Mouse (Mus musculus) heart, embryonic 16.5 days (tissue): ENCODE results near the gene Zfp536. TPM values are rescaled to one million over a fixed set of nuclear protein-coding genes. Genes with fewer than 3 reads are reported as not detected.

Experiments used
- ATAC-seq: fragments of 200-750 bp; cut with Nextera tagmentation; replicated peaks from 2 replicates; pipeline ENCODE4 v1.8.0; 2017; ENCODE audit warnings: moderate number of reproducible peaks; ENCODE audit not compliant: insufficient read depth, low FRiP score; ENCODE audit errors: extremely low read depth
- H3K27ac ChIP-seq: fragments of 300-500 bp; sonication (generic); 2 replicates; pipeline ENCODE4 v1.5.1; 2014; ENCODE audit warnings: mild to moderate bottlenecking, low read length, control low read depth, moderate library complexity
- H3K27me3 ChIP-seq: fragments of 300-500 bp; sonication (generic); 2 replicates; pipeline ENCODE4 v1.6.1; 2014; ENCODE audit warnings: low read length, mixed read lengths; ENCODE audit not compliant: control insufficient read depth, insufficient read depth
- H3K36me3 ChIP-seq: fragments of 300-500 bp; sonication (generic); 2 replicates; pipeline ENCODE4 v1.6.1; 2014; ENCODE audit not compliant: control insufficient read depth, insufficient read depth
- H3K4me1 ChIP-seq: fragments of 300-500 bp; sonication (generic); 2 replicates; pipeline ENCODE4 v1.6.1; 2014; ENCODE audit warnings: low read length, mixed read lengths; ENCODE audit not compliant: control insufficient read depth, insufficient read depth
- H3K4me2 ChIP-seq: fragments of 300-500 bp; sonication (generic); 2 replicates; pipeline ENCODE4 v1.6.1; 2014; ENCODE audit warnings: low read depth, mild to moderate bottlenecking, control low read depth, low read length
- H3K4me3 ChIP-seq: fragments of 300-500 bp; sonication (generic); 2 replicates; pipeline ENCODE4 v1.5.1; 2014; ENCODE audit warnings: mild to moderate bottlenecking, control low read depth, low read length
- H3K9ac ChIP-seq: fragments of 300-500 bp; sonication (generic); 2 replicates; pipeline ENCODE4 v1.6.1; 2014; ENCODE audit warnings: low read length, control low read depth
- H3K9me3 ChIP-seq: fragments of 300-500 bp; sonication (generic); replicated peaks from 2 replicates; pipeline ENCODE4 v1.6.1; 2016; ENCODE audit warnings: low read length; ENCODE audit not compliant: control insufficient read depth
- WGBS: fragments of 180-500 bp; shearing (Covaris S2); extraction: QIAGEN DNeasy Blood & Tissue Kit; methylation state at CpG from one replicate; pipeline ENCODE4 v1.1.7; 2014; 5-methylcytosine and 5-hydroxymethylcytosine counted together
- polyA plus RNA-seq: library from polyadenylated mRNA; unstranded; fragments of >200 nt; fragmentation: Nextera tagmentation; extraction: Ambion mirVana; gene quantifications from 2 replicates; pipeline ENCODE4 v1.2.1, GENCODE M21; 2015

Zfp536 gene
- polyA plus RNA-seq, 1 experiment from 2014 or later: 4.7 TPM

DNA sequence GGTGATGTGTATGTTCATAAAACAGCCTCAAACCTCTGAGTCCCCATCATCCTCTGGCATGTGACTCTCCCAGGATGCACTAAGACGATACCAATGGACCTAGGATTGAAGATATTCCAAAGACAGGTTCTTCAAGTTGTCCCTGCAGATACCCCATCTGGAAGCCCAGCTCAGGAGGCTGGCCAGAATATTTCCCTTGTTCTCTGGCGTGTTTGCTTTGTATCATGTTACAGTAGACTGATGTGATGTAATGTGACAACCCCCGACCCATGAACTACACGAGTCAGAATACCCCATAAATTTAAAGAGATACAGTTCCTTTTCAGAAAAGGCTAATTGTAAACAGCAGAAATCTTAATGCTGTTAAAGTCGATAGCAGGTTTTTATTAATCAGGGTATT is 192.9 kb downstream of the Zfp536 start:
- no peak; the same call in 1 of the 2 replicates for ATAC-seq
- Histone ChIP-seq H3K4me1 (no peaks in the 10 kb centered on the region), H3K27me3 (no peaks in the 10 kb centered on the region), H3K36me3 (no peaks in the 10 kb centered on the region), H3K4me3 (no peak overlapping the region), H3K27ac (no peak overlapping the region), H3K9me3 (no peaks in the 10 kb centered on the region), H3K9ac (no peak overlapping the region), H3K4me2 (no peak overlapping the region)
- WGBS: 43% methylated on average over 5 of the region's 5 CpGs

DNA sequence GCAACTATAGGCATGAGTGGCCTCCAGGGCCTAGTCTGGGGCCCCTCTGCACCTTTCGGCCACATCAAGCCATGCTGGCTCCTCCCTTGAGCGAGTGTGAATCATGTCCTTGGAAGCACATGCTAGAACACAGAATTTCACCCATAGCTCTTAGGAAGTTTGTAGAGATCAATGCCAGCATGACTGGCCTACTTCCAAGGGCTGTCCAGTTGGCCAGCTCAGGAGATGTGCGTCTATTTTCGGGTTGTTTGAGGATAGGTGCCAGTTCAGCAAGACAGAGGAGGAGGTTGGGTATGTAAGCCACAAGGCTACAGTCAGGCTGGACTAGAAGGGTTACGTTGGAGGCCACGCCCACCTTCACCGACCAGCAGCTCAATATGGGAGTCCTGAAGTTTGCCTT is 201.4 kb downstream of the Zfp536 start:
- 82% methylated on average over 7 of the region's 7 CpGs for WGBS

DNA sequence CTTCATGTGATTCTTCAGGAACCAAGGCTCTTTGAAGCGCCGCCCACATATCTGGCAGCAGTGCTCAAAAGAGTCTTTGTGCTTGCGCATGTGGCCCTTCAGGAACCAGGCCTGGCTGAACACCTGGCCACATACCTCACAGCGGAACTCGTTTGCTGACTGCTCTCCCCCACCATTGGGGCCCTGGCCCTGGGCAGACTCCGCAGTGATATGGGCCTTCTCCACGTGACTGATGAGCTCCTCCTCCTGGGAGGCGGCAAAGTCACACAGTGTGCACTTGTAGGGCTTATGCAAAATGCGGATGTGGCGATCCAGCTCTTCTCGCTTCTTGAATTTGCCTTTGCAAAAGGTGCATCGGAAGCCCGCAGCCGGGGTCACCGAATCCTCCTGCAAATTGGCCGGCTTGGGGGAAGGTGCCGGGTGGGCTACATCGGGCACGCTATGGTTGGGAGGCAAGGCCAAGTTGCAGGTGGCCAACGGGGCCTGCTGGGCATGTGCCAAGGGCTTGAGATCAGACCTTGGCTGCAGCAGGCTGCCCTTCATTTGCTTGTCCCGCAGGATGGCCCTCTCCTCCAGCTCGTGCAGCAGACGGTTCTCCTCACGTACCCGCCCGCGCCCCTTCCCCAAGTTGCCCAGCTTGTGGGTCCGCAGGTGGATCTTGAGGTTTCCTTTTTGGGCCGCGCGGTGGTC is 204.5 kb downstream of the Zfp536 start:
- Histone ChIP-seq H3K9ac (no peak overlapping the region), H3K27me3 (no peaks in the 10 kb centered on the region), H3K36me3 (no peaks in the 10 kb centered on the region), H3K27ac (no peak overlapping the region), H3K4me1 (peaks cover 7% of the 10 kb centered on the region; the same call in 1 of the 2 replicates), H3K4me3 (no peak overlapping the region), H3K4me2 (peak overlapping the region; percentile 6; the same call in 1 of the 2 replicates), H3K9me3 (no peaks in the 10 kb centered on the region)
- 65% methylated on average over 31 of the region's 31 CpGs for WGBS
- ATAC-seq: no peak

More for the DNA sequence above, 201.4 kb downstream of the Zfp536 start:
- no peak overlapping the region for H3K9ac ChIP-seq
- H3K4me1 ChIP-seq: 0 out of 2 replicates have a peak, but pooled peaks cover 2% of the 10 kb centered on the region
- no peak overlapping the region for H3K27ac ChIP-seq
- H3K36me3 ChIP-seq: no peaks in the 10 kb centered on the region
- no peak overlapping the region for H3K4me2 ChIP-seq
- no peak for ATAC-seq
- no peak overlapping the region for H3K4me3 ChIP-seq
- H3K9me3 ChIP-seq: no peaks in the 10 kb centered on the region
- no peaks in the 10 kb centered on the region for H3K27me3 ChIP-seq

DNA sequence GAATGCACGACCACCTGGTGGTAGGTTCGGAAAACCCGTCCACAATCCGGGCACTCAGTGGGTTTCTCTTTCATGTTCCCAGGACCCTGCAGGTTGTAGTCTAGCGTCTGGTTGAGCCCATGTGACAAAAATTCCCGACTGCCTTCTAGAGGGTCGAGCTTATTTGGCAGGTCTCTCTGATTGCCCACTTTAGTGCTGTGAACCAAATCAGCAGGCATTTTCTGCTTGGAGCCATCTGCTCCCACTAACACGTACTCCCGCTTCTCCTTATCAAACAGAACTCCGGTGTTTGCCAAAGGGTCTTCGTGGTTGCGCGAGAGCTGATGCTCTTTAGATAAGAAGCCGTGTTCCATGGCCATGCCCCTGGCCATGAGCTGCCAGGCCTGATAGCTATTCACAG is 205.4 kb downstream of the Zfp536 start:
- H3K27ac ChIP-seq: no peak overlapping the region
- no peak for ATAC-seq
- WGBS: 62% methylated on average over 14 of the region's 14 CpGs

DNA sequence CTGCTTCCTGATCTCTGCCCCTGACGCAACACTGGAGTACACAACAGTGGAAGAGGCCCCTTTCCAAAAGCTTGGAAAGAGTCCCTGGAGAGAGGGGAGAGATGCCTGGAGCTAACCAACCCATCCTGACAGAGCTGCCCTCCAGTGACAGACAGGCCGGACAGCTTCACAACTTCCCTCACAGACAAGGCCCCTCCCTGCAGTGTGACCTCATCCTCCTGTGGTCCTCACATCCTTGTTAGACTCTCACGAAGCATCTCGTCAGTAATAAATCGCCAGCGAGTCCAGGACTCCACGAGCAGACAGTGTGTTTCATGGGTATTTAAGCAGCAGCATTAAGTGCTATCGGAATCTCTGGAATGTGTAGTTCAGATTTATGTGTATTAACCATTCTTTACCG is 207.4 kb downstream of the Zfp536 start:
- Histone ChIP-seq H3K4me3 (no peak overlapping the region), H3K36me3 (no peaks in the 10 kb centered on the region), H3K27me3 (no peaks in the 10 kb centered on the region), H3K9me3 (no peaks in the 10 kb centered on the region), H3K9ac (no peak overlapping the region), H3K4me2 (peak overlapping the region; percentile 29; the same call in 1 of the 2 replicates), H3K4me1 (peaks cover 13% of the 10 kb centered on the region), H3K27ac (no peak overlapping the region)
- 21% methylated on average over 9 of the region's 9 CpGs for WGBS
- ATAC-seq: no peak

More for the DNA sequence above, 205.4 kb downstream of the Zfp536 start:
- H3K4me2 ChIP-seq: no peak overlapping the region
- H3K9me3 ChIP-seq: no peaks in the 10 kb centered on the region
- H3K4me1 ChIP-seq: peaks cover 8% of the 10 kb centered on the region
- H3K36me3 ChIP-seq: no peaks in the 10 kb centered on the region
- no peak overlapping the region for H3K9ac ChIP-seq
- H3K4me3 ChIP-seq: no peak overlapping the region
- H3K27me3 ChIP-seq: no peaks in the 10 kb centered on the region

DNA sequence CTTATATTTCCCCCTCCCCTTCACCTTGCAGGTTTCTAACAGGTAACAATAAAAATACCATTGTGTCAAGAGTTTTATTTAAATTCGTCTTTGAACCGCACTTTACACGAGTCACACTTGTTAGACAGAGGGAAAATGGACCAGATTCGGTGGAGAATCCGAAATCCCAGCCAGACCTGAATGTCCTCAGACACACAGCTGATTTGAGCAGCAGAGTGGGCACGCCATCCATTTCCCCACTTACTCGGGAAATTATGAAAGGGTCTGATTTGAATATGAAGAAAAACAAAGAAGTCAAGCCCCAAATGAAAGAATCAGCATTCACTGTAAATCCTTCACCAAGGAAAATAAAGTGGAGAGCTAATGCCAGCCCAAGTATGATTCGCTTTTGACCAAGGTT is 208.1 kb downstream of the Zfp536 start:
- Histone ChIP-seq H3K9ac (no peak overlapping the region), H3K9me3 (no peaks in the 10 kb centered on the region), H3K36me3 (no peaks in the 10 kb centered on the region), H3K4me3 (no peak overlapping the region), H3K4me1 (peaks cover 13% of the 10 kb centered on the region), H3K27me3 (no peaks in the 10 kb centered on the region), H3K4me2 (no peak overlapping the region), H3K27ac (no peak overlapping the region)
- WGBS: 83% methylated on average over 8 of the region's 8 CpGs
- no peak for ATAC-seq

DNA sequence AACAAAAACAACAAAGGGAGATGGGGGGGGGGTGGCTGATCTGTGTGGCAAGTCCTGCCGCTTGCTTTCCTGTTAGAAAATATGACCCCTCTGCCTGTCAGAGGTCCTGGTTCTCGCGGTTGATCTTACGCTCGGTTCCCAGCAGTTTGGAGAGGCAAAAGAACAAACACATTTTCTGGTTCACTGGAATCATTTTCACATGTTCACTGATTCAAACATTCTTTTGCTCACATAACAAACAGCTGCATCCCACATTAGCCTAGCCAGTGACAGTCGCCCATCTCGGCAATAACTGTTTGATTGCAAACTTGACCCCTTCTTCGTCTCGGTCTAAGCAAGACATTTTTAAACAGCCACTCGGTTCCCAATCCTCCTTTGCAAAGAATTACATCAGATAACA is 208.8 kb downstream of the Zfp536 start:
- H3K27me3 ChIP-seq: no peaks in the 10 kb centered on the region
- no peak overlapping the region for H3K4me2 ChIP-seq
- H3K4me3 ChIP-seq: no peak overlapping the region
- peaks cover 13% of the 10 kb centered on the region for H3K4me1 ChIP-seq
- no peak overlapping the region for H3K9ac ChIP-seq
- no peaks in the 10 kb centered on the region for H3K36me3 ChIP-seq
- no peak overlapping the region for H3K27ac ChIP-seq
- no peaks in the 10 kb centered on the region for H3K9me3 ChIP-seq
- 56% methylated on average over 10 of the region's 10 CpGs for WGBS
- no peak for ATAC-seq

DNA sequence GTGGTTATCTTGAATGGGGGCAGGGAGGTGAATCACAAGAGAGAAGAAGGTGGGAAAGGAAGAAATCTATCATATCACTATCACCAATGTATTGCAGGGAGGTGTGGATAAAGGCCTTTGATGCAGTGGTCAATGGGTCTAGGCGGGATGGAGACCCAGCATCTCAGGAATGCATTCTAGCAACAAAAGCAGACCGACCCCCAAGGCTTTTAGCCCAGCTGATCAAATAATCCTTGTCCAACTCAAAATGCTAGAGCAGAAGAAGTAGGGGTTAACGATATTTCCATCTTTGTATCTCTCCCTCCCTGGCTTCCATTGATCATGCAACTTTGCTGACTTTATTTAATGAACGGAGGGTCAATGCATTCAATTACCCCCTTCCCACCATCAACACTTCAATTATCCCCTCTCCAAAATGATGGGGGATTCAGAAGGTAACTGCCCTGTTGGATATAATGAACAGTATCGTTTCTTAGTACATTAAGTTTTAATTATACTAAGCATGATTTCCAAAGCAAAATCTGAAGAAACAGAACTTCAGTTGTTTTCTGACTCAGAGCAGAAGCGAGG is 209.5 kb downstream of the Zfp536 start:
- 66% methylated on average over 6 of the region's 6 CpGs for WGBS
- H3K27ac ChIP-seq: no peak overlapping the region
- ATAC-seq: no peak
- H3K9ac ChIP-seq: no peak overlapping the region
- no peaks in the 10 kb centered on the region for H3K9me3 ChIP-seq
- H3K4me2 ChIP-seq: no peak overlapping the region
- H3K27me3 ChIP-seq: no peaks in the 10 kb centered on the region
- H3K36me3 ChIP-seq: no peaks in the 10 kb centered on the region
- peaks cover 13% of the 10 kb centered on the region for H3K4me1 ChIP-seq
- no peak overlapping the region for H3K4me3 ChIP-seq

DNA sequence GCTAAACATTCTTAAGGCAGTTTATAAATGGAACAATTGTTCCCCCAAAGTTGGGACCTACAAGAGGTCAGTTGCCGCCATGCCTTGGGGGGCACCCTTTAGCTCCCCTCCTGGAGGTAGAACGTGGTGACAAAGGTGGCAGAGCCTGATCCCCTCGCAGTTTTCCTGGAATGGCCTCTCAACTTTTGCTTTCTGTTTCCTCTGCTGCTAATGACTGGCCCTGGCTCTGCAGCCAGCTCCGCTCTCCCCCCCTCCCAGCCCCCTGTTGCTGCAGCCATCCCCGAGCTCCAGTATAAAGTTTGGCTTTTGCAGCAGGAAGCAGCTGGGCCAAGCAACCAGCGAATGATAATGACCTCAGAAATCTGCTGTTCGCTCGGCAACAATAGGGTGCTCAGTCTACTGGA is 210.3 kb downstream of the Zfp536 start:
- Histone ChIP-seq H3K4me2 (peak overlapping the region; percentile 64), H3K9me3 (no peaks in the 10 kb centered on the region), H3K27me3 (no peaks in the 10 kb centered on the region), H3K36me3 (no peaks in the 10 kb centered on the region), H3K4me3 (peak overlapping the region; percentile 42), H3K27ac (peak overlapping the region; percentile 68), H3K9ac (peak overlapping the region; percentile 65), H3K4me1 (peaks cover 11% of the 10 kb centered on the region)
- WGBS: 14% methylated on average over 8 of the region's 8 CpGs
- ATAC-seq: peak; percentile 67
